Mouse (Mus musculus) spleen, adult 2 months (tissue): ENCODE results near the gene Zfp831.

Experiments used
- CTCF ChIP-seq: fragments of 200-500 bp; IDR thresholded peaks from 2 replicates; pipeline ENCODE4 v1.5.1; 2011; ENCODE audit warnings: mild to moderate bottlenecking, inconsistent platforms; ENCODE audit not compliant: insufficient read depth, insufficient read length, insufficient replicate concordance; ENCODE audit errors: extremely low read depth
- POLR2A ChIP-seq: fragments of 200-500 bp; IDR thresholded peaks from 2 replicates; pipeline ENCODE4 v1.6.1; 2011; ENCODE audit warnings: low read depth, low read length, inconsistent platforms

DNA sequence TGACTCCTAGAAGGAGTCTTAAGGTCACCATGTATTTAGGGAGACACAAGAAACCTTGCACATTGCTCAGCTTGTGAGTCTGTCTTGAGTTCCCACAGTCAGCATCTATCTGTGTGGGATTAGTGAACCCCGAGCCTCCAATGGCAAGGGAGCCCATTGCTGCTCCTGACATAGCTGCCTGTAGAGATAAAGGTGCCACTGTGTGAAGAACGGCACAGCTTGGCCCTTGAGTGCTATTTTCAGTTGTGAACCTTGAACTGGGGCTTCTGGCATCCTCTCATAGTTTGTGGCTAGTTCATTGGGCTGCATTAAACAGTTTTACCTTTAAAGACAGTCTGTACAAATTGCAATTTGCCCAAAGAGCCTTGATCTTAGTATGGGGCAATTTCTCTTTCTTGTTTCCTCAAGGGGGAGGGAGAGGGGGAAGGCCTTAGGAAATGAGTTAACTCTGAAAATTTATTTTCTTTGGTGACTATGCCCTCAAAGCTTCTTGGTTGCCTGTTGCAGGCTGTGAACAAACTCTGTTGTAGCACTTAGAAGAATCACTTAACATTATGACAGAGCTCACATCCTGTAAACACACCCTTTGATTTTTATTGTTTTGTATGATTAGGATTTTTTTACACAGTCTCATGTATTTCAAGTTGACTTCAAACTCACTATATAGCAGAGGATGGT is 30.8 kb upstream of the Zfp831 start:
- TF ChIP-seq CTCF (no peak), POLR2A (no peak)
